Mouse (Mus musculus): ENCODE measurements around the gene Cmtm4. TPM values are rescaled to one million over a fixed set of nuclear protein-coding genes. Genes with fewer than 3 reads are reported as not detected.

The Cmtm4 gene
- polyA plus RNA-seq, 1 experiment from 2014 or later: 3.6 TPM

DNA sequence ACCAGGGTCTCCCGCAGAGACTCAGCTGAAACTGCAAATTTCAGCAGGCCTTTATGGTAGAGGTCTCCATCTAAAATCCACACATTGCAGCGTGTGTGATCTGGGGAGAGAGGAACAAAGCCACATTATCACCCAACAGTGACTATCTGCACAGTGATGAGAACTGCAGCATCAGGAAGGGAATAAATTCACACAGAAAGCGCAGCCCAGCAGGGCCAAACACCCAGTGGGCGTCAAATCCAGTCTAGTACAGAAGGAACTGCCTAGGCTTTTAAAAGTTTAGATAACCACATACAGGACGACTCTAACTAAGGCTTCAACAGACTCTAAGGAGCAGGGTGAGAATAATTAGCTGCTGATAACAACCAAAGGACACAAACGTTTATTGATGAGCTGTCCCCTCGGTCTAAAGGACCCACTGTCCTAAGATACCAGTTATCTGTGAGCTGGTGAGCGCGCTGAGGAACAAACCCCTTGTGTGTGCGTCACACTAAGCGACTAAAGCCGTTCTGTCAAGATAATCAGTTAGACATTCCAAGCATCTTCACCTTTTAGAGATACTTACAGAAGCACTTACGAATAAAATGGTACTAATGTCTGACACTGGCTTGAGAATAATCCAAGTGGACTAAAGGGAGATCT lies 42.0 kb upstream of the Cmtm4 start:
- no peak overlapping the region for H3K9ac ChIP-seq
- peaks cover 8% of the 10 kb centered on the region for H3K4me1 ChIP-seq (ENCODE audit: insufficient read depth)
- DNase-seq: no peak
- no peaks in the 10 kb centered on the region for H3K27me3 ChIP-seq (ENCODE audit: insufficient read depth, low read length)
- no peak overlapping the region for H3K4me2 ChIP-seq
- peaks cover 80% of the 10 kb centered on the region for H3K36me3 ChIP-seq (ENCODE audit: insufficient read depth)
- ATAC-seq (ENCODE audit: insufficient read depth): no peak
- no peak for TF ChIP-seq CTCF (IDR thresholded peaks at IDR 0.05; ENCODE audit: low read depth)
- WGBS: 84% methylated on average over 13 of the region's 13 CpGs
- H3K27ac ChIP-seq (ENCODE audit: low read depth): no peak overlapping the region
- no peak overlapping the region for H3K4me3 ChIP-seq (ENCODE audit: low read depth, low read length)
- H3K9me3 ChIP-seq (ENCODE audit: low read depth, low read length): no peaks in the 10 kb centered on the region

DNA sequence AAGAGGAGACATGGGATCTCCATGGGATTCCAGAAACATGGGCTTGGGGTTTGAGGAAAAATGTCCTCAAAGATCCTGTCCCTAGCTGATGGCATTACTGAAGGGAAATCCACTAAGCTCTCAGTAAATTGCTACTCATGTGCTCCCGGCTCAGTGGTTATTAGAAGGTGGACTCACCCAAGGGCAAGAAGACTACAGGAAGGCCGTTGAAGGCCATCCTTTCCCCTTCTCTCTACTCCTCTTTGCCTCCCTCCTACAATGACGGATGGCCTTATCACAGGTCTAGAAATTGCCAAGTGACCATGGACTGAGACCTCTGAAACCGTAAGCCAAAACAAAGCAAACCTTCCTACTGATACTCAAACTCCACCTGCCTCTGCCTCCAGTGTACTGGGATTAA lies 41.0 kb upstream of the Cmtm4 start:
- DNase-seq: no peak
- Histone ChIP-seq H3K9ac (no peak overlapping the region), H3K9me3 (ENCODE audit: low read depth, low read length) (no peaks in the 10 kb centered on the region), H3K27ac (ENCODE audit: low read depth) (peak overlapping the region; percentile 82), H3K4me3 (ENCODE audit: low read depth, low read length) (no peak overlapping the region), H3K27me3 (ENCODE audit: insufficient read depth, low read length) (no peaks in the 10 kb centered on the region), H3K4me2 (no peak overlapping the region), H3K36me3 (ENCODE audit: insufficient read depth) (peaks cover 89% of the 10 kb centered on the region), H3K4me1 (ENCODE audit: insufficient read depth) (peaks cover 8% of the 10 kb centered on the region)
- TF ChIP-seq CTCF (IDR thresholded peaks at IDR 0.05; ENCODE audit: low read depth): no peak
- ATAC-seq (ENCODE audit: insufficient read depth): no peak
- WGBS: 85% methylated on average over 4 of the region's 4 CpGs

DNA sequence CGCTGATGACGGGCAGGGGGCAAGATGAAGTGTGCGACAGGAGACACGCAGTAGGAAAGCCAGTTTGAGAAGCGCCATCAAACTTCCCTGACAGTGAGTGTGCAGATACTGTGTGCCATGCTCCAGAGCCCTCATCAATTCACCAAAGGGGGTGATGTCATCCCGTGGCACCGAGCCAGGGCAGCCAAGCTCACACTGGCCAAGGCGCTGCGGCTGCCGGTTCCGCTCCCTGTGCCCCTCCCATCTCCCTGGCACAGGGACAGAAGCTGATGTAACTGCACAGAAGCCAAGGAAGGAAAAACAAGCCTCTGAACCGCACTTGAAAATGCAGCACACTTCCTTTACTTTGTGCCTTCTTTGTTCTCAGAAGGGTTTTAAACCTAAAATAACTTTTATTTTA lies 40.4 kb upstream of the Cmtm4 start:
- H3K4me3 ChIP-seq (ENCODE audit: low read depth, low read length): no peak overlapping the region
- no peaks in the 10 kb centered on the region for H3K27me3 ChIP-seq (ENCODE audit: insufficient read depth, low read length)
- TF ChIP-seq CTCF (IDR thresholded peaks at IDR 0.05; ENCODE audit: low read depth): no peak
- H3K9me3 ChIP-seq (ENCODE audit: low read depth, low read length): no peaks in the 10 kb centered on the region
- H3K4me2 ChIP-seq: no peak overlapping the region
- ATAC-seq (ENCODE audit: insufficient read depth) (peak; percentile 96), DNase-seq (peak; percentile 97)
- H3K4me1 ChIP-seq (ENCODE audit: insufficient read depth): peaks cover 4% of the 10 kb centered on the region
- H3K9ac ChIP-seq: no peak overlapping the region
- peaks cover 94% of the 10 kb centered on the region for H3K36me3 ChIP-seq (ENCODE audit: insufficient read depth)
- WGBS: 32% methylated on average over 12 of the region's 12 CpGs
- H3K27ac ChIP-seq (ENCODE audit: low read depth): peak overlapping the region; percentile 82

DNA sequence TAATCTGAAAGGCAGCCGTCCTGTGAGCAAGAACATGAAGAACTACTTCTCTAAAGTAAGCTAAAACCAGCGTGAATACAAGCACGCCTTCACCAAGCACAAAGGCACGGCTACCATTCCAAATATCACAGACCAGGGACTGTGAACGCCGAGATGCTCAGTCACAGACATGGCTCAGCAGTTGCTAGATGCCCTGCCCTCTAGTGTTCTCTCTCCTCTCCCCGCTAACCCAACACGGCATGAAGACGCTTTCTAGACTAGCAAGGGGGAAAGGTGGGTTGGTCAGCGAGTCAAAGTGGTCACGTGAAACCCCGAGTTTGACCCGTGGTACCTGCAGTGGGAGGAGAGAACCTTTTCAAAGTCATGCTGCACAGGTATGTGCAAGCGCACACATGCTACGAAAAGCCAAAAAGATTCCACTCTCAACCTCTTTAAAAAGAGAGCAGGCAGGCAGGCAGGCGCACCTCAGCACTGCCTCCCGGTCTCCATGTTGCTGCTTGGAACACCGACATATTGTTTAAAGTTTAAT lies 39.3 kb upstream of the Cmtm4 start:
- Histone ChIP-seq H3K36me3 (ENCODE audit: insufficient read depth) (peaks cover 94% of the 10 kb centered on the region), H3K27me3 (ENCODE audit: insufficient read depth, low read length) (no peaks in the 10 kb centered on the region), H3K4me2 (no peak overlapping the region), H3K4me1 (ENCODE audit: insufficient read depth) (peaks cover 4% of the 10 kb centered on the region; the same call in 1 of the 2 replicates), H3K27ac (ENCODE audit: low read depth) (no peak overlapping the region), H3K9me3 (ENCODE audit: low read depth, low read length) (no peaks in the 10 kb centered on the region), H3K9ac (no peak overlapping the region), H3K4me3 (ENCODE audit: low read depth, low read length) (no peak overlapping the region)
- WGBS: 85% methylated on average over 18 of the region's 18 CpGs
- ATAC-seq (ENCODE audit: insufficient read depth) (no peak), DNase-seq (no peak)
- 0 out of 2 replicates have a peak, but pooled peaks have one; percentile 14 for TF ChIP-seq CTCF (IDR thresholded peaks at IDR 0.05; ENCODE audit: low read depth)

DNA sequence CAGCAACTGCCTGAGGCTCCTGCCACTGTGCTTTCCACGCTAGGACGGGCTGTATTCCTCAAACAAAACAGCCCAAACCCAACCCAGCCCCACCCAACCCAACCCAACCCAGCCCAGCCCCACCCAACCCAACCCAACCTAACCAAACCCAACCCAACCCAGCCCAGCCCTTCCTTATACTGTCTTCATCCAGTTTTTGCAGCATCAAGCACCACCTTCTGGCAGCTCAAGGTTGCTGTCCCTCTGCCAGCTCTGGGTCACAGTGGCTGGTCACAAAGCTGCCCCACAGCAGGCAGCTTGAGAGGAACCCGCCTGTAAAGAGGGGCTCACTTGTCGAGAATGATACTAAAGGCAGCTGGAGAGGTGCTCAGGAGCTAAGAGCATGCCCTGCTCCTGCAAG lies 38.7 kb upstream of the Cmtm4 start:
- Histone ChIP-seq H3K36me3 (ENCODE audit: insufficient read depth) (peaks cover 94% of the 10 kb centered on the region), H3K4me3 (ENCODE audit: low read depth, low read length) (no peak overlapping the region), H3K27me3 (ENCODE audit: insufficient read depth, low read length) (no peaks in the 10 kb centered on the region), H3K4me2 (no peak overlapping the region), H3K27ac (ENCODE audit: low read depth) (no peak overlapping the region), H3K9me3 (ENCODE audit: low read depth, low read length) (no peaks in the 10 kb centered on the region), H3K4me1 (ENCODE audit: insufficient read depth) (peaks cover 4% of the 10 kb centered on the region; the same call in 1 of the 2 replicates), H3K9ac (no peak overlapping the region)
- WGBS: 75% methylated on average over 4 of the region's 4 CpGs
- 0 out of 2 replicates have a peak, but pooled peaks have one; percentile 11 for TF ChIP-seq CTCF (IDR thresholded peaks at IDR 0.05; ENCODE audit: low read depth)
- ATAC-seq (ENCODE audit: insufficient read depth) (no peak), DNase-seq (no peak)

DNA sequence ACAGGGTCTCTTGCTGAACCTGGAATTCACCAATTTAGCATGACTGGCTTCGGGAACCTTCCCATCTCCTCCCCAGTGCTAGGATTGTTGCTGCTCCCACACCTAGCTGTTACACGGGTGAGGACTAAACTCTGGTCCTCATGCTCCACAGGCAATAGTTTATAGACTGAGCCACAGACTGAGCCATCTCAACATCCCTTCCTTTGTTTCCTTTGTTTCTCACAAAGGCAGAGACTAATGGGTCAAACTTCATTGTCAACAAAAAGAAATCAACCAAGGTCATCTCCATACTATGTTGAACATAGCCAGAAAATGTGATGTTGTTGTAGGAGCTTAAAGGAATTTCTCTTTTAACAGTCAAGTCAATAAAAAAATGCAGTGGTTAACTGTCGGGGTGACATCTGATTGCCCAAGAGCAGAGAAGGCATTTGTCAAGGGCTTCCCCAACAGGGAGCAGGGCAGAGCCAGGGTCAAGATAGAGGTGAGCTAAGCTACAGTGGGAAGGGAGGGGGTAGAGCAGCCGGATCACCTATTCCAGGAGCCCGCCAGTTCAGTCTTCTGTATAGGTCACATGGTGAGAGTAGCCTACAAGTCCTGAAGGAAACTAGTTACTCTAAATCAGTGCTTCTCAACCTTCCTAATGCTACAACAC lies 37.7 kb upstream of the Cmtm4 start:
- no peaks in the 10 kb centered on the region for H3K27me3 ChIP-seq (ENCODE audit: insufficient read depth, low read length)
- DNase-seq: no peak
- H3K9ac ChIP-seq: no peak overlapping the region
- no peak for ATAC-seq (ENCODE audit: insufficient read depth)
- no peaks in the 10 kb centered on the region for H3K9me3 ChIP-seq (ENCODE audit: low read depth, low read length)
- peaks cover 94% of the 10 kb centered on the region for H3K36me3 ChIP-seq (ENCODE audit: insufficient read depth)
- no peak overlapping the region for H3K4me2 ChIP-seq
- no peak for TF ChIP-seq CTCF (IDR thresholded peaks at IDR 0.05; ENCODE audit: low read depth)
- WGBS: 91% methylated on average over 5 of the region's 5 CpGs
- H3K4me1 ChIP-seq (ENCODE audit: insufficient read depth): peaks cover 4% of the 10 kb centered on the region; the same call in 1 of the 2 replicates
- H3K4me3 ChIP-seq (ENCODE audit: low read depth, low read length): no peak overlapping the region
- H3K27ac ChIP-seq (ENCODE audit: low read depth): no peak overlapping the region

DNA sequence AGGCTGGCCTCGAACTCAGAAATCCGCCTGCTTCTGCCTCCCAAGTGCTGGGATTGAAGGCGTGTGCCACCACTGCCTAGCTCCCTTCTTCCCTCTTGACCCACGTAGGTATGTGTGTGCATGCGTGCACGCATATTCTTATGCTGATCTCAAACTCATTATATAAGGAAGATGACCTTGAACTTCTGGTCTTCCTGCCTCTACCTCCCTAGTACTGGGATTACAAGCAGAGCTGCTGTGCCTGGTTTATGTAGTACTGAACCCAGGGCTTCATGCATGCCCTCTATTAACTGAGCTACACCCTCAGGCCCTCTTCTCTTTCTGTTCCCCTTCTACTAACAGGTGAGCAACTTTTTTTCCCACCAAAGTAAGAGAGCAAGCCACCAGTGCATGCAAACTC lies 37.0 kb upstream of the Cmtm4 start:
- WGBS: 97% methylated on average over 6 of the region's 6 CpGs
- no peak for TF ChIP-seq CTCF (IDR thresholded peaks at IDR 0.05; ENCODE audit: low read depth)
- no peak for ATAC-seq (ENCODE audit: insufficient read depth)

More for the DNA sequence above, 37.0 kb upstream of the Cmtm4 start:
- no peaks in the 10 kb centered on the region for H3K27me3 ChIP-seq (ENCODE audit: insufficient read depth, low read length)
- no peak overlapping the region for H3K9ac ChIP-seq
- peaks cover 4% of the 10 kb centered on the region; the same call in 1 of the 2 replicates for H3K4me1 ChIP-seq (ENCODE audit: insufficient read depth)
- no peak overlapping the region for H3K4me3 ChIP-seq (ENCODE audit: low read depth, low read length)
- no peak overlapping the region for H3K27ac ChIP-seq (ENCODE audit: low read depth)
- H3K4me2 ChIP-seq: no peak overlapping the region
- DNase-seq: no peak
- H3K9me3 ChIP-seq (ENCODE audit: low read depth, low read length): no peaks in the 10 kb centered on the region
- H3K36me3 ChIP-seq (ENCODE audit: insufficient read depth): peaks cover 97% of the 10 kb centered on the region

Measured in lung, embryonic 14.5 days (tissue).